Mouse (Mus musculus) frontal cortex, postnatal 10 days (tissue): ENCODE results near the gene Vti1a.

Experiments used
- DNase-seq, 2 experiments: peaks; one replicate each; pipeline ENCODE4 v3.0.0; 2022; ENCODE audit warnings: low spot score in 2 of 2, mixed read lengths in 1 of 2

Vti1a gene

DNA sequence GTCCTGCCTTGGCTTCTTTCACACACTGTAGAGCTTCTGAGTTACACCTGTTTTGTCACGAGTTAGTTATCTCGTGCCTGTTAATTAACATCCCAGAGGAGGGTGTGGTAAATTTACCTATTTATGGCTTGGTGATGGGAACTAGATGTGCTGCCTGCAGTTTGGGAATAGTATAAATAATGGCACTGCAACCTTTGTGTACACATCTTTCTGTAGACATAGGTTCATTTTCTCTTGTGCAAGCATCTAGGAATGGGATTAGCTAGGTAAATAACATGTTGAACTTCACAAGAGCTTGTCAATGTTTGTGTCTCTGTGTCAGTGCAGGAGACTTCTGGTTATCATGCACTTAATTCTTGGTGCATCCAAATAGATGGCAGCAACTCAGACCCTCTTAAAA lies 204.1 kb downstream of the Vti1a start:
- DNase-seq: no peak

- peak in 1 of 2 experiments; percentile 30 for DNase-seq
These were observed 207.2 kb downstream of the Vti1a start for GRCm38 (mm10) chr19:55523340-55523739.

DNA sequence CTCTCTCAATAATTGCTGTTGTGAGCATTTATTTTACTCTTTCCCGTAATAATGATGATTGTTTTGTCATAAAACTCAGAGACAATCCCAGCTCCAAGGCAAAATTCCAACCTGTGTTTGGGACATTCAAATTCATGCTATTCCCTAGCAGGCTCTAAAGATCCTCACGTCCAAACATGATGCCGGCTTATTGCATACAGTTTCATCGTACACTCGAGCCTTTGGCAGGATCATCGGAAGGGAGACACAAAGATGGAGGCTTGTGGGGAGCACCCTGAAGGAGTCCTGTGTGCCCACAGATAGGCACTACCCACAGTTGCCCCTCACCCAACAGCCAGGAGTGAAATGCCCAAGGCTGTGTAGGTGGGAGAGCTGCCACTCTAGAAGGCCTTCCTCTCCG lies 208.3 kb downstream of the Vti1a start:
- DNase-seq: no peak

GRCm38 (mm10) chr19:55525056-55525455 lies 209.0 kb downstream of the Vti1a start:
- no peak for DNase-seq

DNA sequence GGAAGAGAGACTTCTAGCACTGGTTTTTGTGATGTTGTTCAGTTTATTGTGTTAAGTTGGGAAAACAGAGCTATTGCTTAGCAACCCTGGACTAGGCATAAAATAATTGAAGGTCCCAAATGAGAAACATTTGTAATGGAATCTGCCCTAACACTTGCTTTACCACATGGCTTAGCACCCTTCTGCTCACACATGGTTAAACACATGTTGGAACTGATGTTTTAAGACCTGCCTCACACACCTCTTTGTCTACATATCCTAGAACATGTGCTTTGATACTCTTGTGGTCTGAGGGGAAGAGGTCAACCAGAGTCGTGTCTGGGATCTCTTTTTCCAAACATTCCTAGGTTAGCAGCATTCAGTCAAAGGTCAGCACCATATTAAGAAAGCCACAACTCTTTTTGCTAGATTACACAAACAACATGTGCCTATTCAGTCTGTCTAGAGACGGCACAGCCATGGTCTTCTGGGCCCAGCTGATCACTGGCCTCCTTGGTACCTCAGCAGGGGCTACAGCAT lies 210.7 kb downstream of the Vti1a start:
- DNase-seq: no peak

DNA sequence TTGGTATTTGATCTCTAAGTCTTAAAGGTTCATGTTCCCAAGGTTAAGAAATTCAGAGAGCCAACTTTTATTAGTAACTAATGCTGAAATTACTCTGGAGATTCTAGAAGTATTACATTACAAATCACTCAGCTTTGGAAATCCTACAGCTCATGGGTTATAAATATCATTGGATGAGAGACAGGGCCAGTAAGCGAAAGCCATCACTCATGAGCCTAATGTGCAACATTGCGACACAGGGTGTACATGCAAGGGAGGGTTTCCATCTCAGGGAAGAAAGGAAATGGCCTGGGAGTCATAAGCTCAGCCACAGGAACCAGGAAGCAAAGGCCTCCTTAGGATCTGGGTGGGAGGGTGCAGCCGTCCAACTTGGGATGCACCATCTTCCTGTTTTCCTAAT lies 213.9 kb downstream of the Vti1a start:
- no peak for DNase-seq

DNA sequence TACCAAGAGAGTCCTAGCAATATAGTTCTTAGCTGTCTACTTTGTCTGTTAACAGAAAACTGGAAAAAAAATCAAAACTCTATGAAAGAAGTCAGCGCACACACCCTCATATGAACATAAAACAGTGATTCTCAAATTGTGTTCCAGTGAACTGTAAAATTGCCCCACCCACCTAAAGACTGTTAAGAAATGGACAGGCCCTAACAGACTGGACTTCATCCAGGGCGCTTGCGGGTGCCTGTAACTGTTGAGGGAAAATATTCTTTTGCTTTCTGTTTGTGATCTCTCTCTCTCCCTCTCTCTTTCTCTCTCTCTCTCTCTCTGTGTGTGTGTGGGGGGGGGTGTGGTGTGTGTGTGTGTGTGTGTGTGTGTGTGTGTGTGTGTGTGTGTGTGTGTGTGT lies 216.6 kb downstream of the Vti1a start:
- DNase-seq: no peak

- no peak for DNase-seq
These were observed 220.3 kb downstream of the Vti1a start for GRCm38 (mm10) chr19:55536273-55536937.

DNA sequence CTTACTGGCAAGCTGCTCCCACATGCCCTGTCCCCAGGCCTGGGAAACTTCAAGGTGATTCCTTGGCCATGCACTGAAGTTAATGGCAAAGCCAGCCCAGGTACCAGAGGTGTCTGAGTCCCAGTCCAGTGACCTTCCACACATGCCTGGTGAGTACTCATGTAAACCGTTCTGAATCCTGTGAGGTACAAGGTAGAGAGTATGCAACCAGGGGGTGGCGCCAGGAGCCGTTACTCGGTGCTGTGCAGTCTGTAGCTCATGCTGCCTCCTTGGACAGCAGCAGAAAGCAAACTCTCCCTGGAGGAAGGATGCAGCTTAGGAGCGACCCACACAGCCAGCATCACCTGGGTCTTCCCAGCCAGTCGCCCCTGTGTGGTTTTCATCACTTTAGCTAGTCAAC lies 221.6 kb downstream of the Vti1a start:
- DNase-seq: no peak

GRCm38 (mm10) chr19:55541641-55542040 lies 225.5 kb downstream of the Vti1a start:
- no peak for DNase-seq

DNA sequence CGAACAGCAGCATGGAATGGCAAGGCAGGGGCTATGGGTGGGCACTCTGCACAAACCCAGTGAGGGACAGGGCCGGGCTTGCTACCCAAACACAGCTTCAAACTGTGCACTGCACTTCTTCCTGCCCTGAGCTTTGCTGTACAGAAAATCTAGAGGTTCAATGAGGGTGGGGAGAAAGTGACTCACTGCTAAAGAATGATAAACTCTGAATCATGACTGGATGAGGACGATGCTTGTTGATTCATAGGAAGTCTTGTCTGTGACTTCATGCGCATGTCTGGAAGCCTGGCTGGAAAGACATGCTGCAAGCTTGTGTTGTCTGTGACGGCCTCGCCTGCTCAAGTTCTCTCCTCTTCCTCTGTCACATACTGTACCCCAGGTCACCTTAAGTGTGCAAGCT lies 226.4 kb downstream of the Vti1a start:
- DNase-seq: no peak

GRCm38 (mm10) chr19:55543188-55543587 lies 227.1 kb downstream of the Vti1a start:
- DNase-seq: no peak

- no peak for DNase-seq
These were observed 228.4 kb downstream of the Vti1a start for GRCm38 (mm10) chr19:55544498-55544897.

DNA sequence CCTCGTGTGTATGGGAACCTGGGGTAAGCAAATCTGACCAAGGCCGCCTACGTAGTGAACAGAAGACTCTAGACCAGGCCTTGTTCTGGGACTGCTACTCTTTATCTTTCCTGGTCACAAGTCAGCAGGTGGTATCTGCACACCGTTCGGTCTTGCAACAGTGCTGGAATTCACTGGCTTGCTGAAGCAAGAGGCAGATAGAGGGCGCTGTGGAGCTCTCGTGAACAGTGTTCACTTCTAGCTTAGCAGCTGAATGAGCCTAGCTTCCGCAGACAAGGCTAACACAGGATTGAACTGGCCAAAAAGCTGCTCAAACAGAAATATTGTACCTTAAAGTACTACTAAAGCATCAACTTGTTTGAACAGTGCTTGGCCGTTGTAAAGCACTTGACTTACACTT lies 229.4 kb downstream of the Vti1a start:
- DNase-seq: peak in 1 of 2 experiments; percentile 71

- no peak for DNase-seq
These were observed 230.0 kb downstream of the Vti1a start for GRCm38 (mm10) chr19:55546009-55546528.

GRCm38 (mm10) chr19:55548206-55548605 lies 232.1 kb downstream of the Vti1a start:
- DNase-seq: no peak

GRCm38 (mm10) chr19:55548656-55549055 lies 232.6 kb downstream of the Vti1a start:
- DNase-seq: no peak

- DNase-seq: no peak
These were observed 234.1 kb downstream of the Vti1a start for GRCm38 (mm10) chr19:55550176-55550575.

DNA sequence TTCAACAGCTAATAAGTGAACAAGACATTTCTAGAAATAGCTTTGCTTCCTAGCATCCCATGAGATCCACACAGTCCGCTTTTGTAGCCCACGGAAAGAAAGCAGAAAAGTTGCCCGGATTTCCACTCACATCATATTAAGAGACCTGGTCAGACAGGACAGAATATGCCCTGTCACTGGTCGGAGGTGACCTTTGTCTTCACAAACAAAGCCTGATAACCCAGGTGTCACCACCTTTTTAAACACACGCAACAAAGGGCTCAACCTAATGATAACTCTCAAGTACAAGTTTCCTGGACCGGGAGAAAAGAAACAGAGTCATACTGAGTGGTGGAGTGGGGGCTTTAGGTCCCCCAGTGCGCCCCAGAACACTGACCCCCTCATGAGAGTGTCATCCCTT lies 236.2 kb downstream of the Vti1a start:
- DNase-seq: no peak

DNA sequence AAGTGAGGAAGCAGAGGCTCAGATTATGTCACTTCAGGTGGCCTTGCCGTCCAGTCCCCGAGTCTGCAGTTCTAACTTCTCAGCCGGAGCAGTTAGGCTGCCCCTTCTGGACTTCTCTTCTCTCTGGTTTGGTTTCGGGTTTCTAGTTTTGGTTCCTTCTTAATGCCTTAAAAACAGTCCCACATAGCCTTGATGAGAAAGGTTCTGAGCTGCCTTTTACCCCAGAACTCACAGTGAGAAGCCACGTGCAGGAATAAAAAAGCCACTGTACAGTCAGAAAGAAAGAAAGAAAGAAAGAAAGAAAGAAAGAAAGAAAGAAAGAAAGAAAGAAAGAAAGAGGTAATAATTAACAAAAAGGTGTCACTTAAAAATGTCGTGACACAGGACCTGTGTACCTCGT lies 236.8 kb downstream of the Vti1a start:
- DNase-seq: no peak

DNA sequence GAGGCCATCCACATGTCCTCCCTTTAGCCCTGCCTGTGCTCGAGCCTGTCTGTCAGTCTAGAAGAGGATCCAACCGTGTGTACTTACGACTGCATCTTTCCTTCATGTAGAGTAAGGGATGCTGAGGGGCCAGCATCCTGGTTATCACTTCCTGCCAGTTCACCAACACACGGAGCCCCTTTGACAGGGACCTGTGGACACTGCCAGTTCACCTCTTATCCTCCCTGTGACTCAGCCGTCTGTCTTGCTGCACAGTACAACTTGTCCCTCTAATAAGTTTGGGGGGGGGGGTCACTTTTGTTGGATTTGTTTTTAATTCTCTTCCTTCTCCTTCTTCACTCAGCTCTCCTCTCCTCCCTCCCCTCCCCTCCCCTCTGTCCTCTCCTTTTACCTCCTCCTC lies 238.2 kb downstream of the Vti1a start:
- no peak for DNase-seq

DNA sequence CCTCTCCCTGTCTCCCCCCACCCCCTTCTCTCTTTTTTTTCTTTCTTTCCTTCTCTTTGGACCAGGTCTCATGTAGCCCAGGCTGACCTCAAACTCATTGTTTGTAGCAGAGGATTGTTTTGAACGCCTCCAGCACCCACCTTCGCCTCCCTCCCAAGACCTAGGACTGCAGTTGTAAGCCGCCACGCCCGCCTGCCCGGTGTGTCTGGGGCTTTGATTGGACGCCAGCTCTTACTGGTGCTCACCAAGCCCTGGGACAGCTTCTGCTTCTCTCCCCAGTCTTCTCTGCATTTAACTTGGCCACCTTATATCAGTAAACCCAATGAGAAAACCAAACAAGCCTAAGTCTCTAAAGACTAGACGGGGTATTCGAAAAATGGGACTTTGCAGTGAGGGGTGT lies 238.6 kb downstream of the Vti1a start:
- no peak for DNase-seq

GRCm38 (mm10) chr19:55556168-55556999 lies 240.3 kb downstream of the Vti1a start:
- peak; percentile 55 to 61 for DNase-seq
